Mouse (Mus musculus) gastrocnemius, adult 2 months (tissue): ENCODE measurements at regions not wholly inside any gene's neighbourhood (a gene's known extent, or its start where the extent isn't known, plus 50 kb on each side); places are given as distances from the start of the nearest gene placed in this dataset.

Experiments
- DNase-seq: peaks from one replicate; pipeline ENCODE4 v3.0.0; 2022
- H3K27ac ChIP-seq: fragments of 200-600 bp; 2 replicates; pipeline ENCODE4 v1.8.1; 2022; ENCODE audit warnings: mild to moderate bottlenecking
- H3K4me3 ChIP-seq: fragments of 200-600 bp; 2 replicates; pipeline ENCODE4 v1.8.1; 2022; ENCODE audit warnings: mild to moderate bottlenecking, moderate library complexity
- CTCF ChIP-seq: fragments of 200-600 bp; IDR thresholded peaks from 2 replicates; pipeline ENCODE4 v1.8.1; 2022; ENCODE audit warnings: antibody characterized with exemption, mild to moderate bottlenecking, moderate library complexity
- intact Hi-C: fragments of 180-260 bp; cut with DNase I; formaldehyde crosslinking; loops from one replicate; pipeline ENCODE4 v1.15.1; 2025

GRCm38 (mm10) chr9:59091179-59091578 lies 54.9 kb upstream of the Neo1 start:
- intact Hi-C loops = no loop called here
- no peak for TF ChIP-seq CTCF

GRCm38 (mm10) chr9:59087704-59088103 lies 51.5 kb upstream of the Neo1 start:
- no peak for TF ChIP-seq CTCF
- intact Hi-C loops = no loop called here
- H3K4me3 ChIP-seq = no peak overlapping the region
- DNase-seq = no peak
- H3K27ac ChIP-seq = no peak overlapping the region

More at GRCm38 (mm10) chr9:59091179-59091578, 54.9 kb upstream of the Neo1 start:
- Histone ChIP-seq H3K4me3 (no peak overlapping the region), H3K27ac (no peak overlapping the region)
- DNase-seq = peak; percentile 67

GRCm38 (mm10) chr9:59087112-59087511 lies 50.9 kb upstream of the Neo1 start:
- Histone ChIP-seq H3K27ac (peak overlapping the region; percentile 16; the same call in 1 of the 2 replicates), H3K4me3 (no peak overlapping the region)
- intact Hi-C loops = no loop called here
- no peak for TF ChIP-seq CTCF
- peak; percentile 36 for DNase-seq

GRCm38 (mm10) chr9:59086556-59087102 lies 50.4 kb upstream of the Neo1 start:
- DNase-seq = no peak
- Histone ChIP-seq H3K27ac (no peak overlapping the region), H3K4me3 (no peak overlapping the region)
- no peak for TF ChIP-seq CTCF
- intact Hi-C loops = no loop called here
